Mouse (Mus musculus) embryonic stem cell, embryonic (primary cell): ENCODE measurements around the gene Chfr.

Experiments
- CTCF ChIA-PET, 4 experiments: fragments of 300-600 bp in 2 of 4; fragments of 350-600 bp in 2 of 4; sonication (Branson Sonifier 250); formaldehyde crosslinking; loops; one replicate each; lab custom pipeline; 2022; ENCODE audit warnings: inconsistent platforms in 2 of 4; lab: Charles Lee
- POLR2A ChIA-PET, 4 experiments: fragments of 300-600 bp in 2 of 4; fragments of 350-600 bp in 2 of 4; sonication (Branson Sonifier 250); formaldehyde crosslinking; loops; one replicate each; lab custom pipeline; 2022; ENCODE audit warnings: antibody characterized with exemption in 4 of 4, inconsistent platforms in 1 of 4; lab: Charles Lee

Gene Chfr

GRCm38 (mm10) chr5:110135293-110136086 lies at the start of gene Chfr:
Chfr (plus strand) TSS chr5:110135842.
- CTCF ChIA-PET = interaction anchor here in 3 of 4 experiments (0.6 to 0.8 kb wide), 4 partner anchors 77 to 468 kb away, joined by 3 to 4 read pairs (median 3); partner anchors contain the start of genes Pole (in 1 of the 3) and Pxmp2 (in 1 of the 3)
- POLR2A ChIA-PET = interaction anchor here in 3 of 4 experiments (0.6 to 4.0 kb wide), 40 partner anchors 8 to 587 kb away, joined by 3 to 16 read pairs (median 4); partner anchors contain the start of genes Gm35315 (in 2 of the 3), Pole (in 2 of the 3), Pxmp2 (in 2 of the 3) and Crlf2 (in 1 of the 3)

- ChIA-PET CTCF (interaction anchor here in 3 of 4 experiments (0.6 to 1.5 kb wide), 4 partner anchors 8 to 198 kb away, joined by 3 to 8 read pairs (median 3); partner anchors contain the start of genes Gm35315 (in 1 of the 3) and Plcxd1 (in 1 of the 3)), POLR2A (interaction anchor here in 3 of 4 experiments (0.6 to 5.7 kb wide), 30 partner anchors 8 to 530 kb away, joined by 3 to 54 read pairs (median 6); partner anchors contain the start of genes Gm35315 (in 3 of the 3), Plcxd1 (in 3 of the 3), Crlf2 (in 2 of the 3) and Zfp932 (in 2 of the 3))
Observed at GRCm38 (mm10) chr5:110086161-110086866, 49.3 kb upstream of the Chfr start.

DNA sequence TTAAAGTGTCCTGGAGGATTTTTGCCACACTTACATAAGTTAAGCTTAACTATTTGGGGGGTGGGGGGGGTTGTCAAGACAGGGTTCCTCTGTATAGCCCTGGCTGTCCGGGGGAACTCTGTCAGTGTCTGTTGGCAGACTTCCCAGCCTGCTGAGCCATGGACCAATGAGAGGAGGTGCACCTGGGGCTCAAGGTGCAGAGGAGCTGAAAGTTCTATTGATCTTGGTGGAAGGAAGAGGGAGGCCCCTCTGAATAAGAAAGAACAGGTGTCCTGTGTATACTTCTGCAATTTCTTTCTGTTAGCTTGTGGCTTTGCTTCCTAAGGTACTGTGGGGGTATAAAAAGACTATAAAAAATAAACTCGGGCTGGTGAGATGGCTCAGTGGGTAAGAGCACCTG lies 44.1 kb upstream of the Chfr start:
- POLR2A ChIA-PET = interaction anchor here in 3 of 4 experiments (0.7 to 5.5 kb wide), 6 partner anchors 8 to 194 kb away, joined by 3 to 52 read pairs (median 4); partner anchors contain the start of genes Gtpbp6 (in 1 of the 3), Pole (in 1 of the 3) and Pxmp2 (in 1 of the 3)
- CTCF ChIA-PET = no interaction called here

DNA sequence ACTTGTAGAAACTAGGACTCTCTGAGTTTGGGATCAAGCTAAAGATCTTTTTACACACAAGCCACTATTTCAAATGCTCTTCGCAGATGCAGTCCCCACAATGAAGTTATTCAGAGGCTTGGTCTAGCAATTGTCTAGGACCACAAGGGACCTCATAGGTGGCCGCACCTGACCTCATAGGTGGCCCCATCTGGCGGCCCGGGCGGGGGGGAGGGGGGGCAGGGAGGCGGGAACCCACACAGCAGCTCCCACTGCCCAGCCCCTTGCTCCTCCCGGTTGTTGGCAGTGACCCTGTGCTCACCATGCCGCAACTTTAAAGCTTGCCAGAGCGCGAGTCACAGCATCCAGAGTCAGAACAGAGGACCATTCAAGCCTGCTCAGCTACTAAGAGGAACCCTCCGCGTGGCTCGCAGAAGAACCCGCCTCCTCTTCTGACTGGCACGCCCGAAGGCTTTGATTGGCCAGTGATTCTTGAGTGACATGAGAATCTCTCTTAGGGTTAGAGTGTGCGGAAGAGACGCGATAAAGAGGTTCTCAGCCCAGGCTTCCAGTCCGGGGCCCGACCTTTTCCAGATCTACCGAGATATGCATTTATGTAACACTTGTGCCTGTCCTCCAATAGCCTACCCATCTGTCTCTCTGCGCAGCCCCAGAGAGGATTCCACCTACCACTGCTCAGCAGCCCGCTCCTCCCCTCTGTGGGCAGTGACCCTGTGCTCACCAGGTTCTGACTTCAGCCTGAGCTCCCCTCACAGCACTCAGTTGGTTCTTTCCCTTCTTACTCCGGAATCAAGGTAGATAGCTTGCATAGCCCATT lies 41.4 kb upstream of the Chfr start, which contains the start of gene Gm35315:
TSS of gene Gm35315 (minus strand) at position 391 of the 817 bp plus-strand sequence.
- ChIA-PET POLR2A (interaction anchor here in 3 of 4 experiments (0.5 to 5.5 kb wide), 52 partner anchors 8 to 927 kb away, joined by 3 to 52 read pairs (median 4); partner anchors contain the start of genes Ankle2 (in 2 of the 3), Chfr (in 2 of the 3), Gtpbp6 (in 2 of the 3) and Crlf2 (in 1 of the 3)), CTCF (interaction anchor here in 2 of 4 experiments (0.7 kb wide), 2 partner anchors 8 to 122 kb away, joined by 3 to 5 read pairs; no protein-coding TSS in a partner anchor)

DNA sequence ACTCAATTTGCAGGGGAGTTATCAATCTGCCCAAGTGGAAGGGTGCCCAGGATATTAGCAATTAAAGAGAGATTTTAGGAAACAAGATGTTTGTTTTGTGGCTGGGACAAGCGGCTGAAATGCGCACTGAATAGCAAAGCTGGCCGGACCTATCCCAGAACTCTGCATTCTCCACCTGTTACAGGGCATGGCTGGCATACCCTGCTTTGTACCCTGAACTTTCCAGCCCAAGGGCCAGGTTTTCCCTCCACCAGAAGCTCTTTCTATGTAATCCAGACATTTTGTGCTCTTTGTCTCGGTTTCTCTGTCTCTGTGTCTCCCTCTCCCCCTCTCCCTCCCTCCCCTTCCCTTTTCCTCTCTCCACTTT lies 40.8 kb upstream of the Chfr start:
- POLR2A ChIA-PET = interaction anchor here in 3 of 4 experiments (0.6 to 5.5 kb wide), 41 partner anchors 9 to 542 kb away, joined by 3 to 52 read pairs (median 5); partner anchors contain the start of genes Chfr (in 2 of the 3), Gtpbp6 (in 2 of the 3), Ankle2 (in 1 of the 3) and Crlf2 (in 1 of the 3)
- CTCF ChIA-PET = interaction anchor here in 1 of 4 experiments (0.7 kb wide), 1 partner anchor 8 kb away, joined by 3 read pairs; no protein-coding TSS in a partner anchor

DNA sequence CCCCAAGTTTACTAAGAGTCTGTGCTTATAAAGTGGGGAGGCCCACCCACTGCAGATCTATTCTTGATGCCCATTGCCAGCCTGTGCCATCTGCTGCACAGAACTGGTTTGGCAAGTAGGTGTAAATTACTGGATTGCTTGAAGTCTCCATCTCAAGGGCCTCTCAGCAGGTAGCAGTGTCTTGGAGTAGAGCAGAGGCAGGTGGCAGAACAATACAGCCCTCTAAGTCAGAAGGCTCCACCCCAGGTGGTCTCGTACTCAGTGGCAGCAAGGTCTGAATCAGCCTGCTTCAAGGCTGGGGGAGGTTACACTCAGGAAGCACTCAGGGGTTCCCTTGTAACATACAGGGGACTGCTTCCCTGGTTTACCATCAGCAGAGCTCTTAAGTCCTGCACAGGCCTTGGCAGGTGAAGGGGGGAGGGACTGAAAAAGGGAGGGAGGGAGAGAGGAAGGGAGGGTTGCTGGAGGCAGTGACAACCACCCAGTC lies 36.6 kb upstream of the Chfr start:
- ChIA-PET CTCF (interaction anchor here in 2 of 4 experiments (1.0 to 1.2 kb wide), 2 partner anchors 12 to 237 kb away, joined by 3 to 4 read pairs; no protein-coding TSS in a partner anchor), POLR2A (interaction anchor here in 3 of 4 experiments (0.6 to 6.5 kb wide), 23 partner anchors 8 to 540 kb away, joined by 3 to 54 read pairs (median 5); partner anchors contain the start of genes Gtpbp6 (in 2 of the 3), Chfr (in 1 of the 3), Crlf2 (in 1 of the 3) and Pxmp2 (in 1 of the 3))

- ChIA-PET POLR2A (interaction anchor here in 3 of 4 experiments (0.6 to 6.5 kb wide), 30 partner anchors 7 to 541 kb away, joined by 3 to 54 read pairs (median 4); partner anchors contain the start of genes Gtpbp6 (in 2 of the 3), Ankle2 (in 1 of the 3), Chfr (in 1 of the 3) and Crlf2 (in 1 of the 3)), CTCF (interaction anchor here in 2 of 4 experiments (0.6 to 1.2 kb wide), 3 partner anchors 8 to 236 kb away, joined by 3 to 4 read pairs (median 4); partner anchors contain the start of gene Gtpbp6 (in 1 of the 2))
Observed at GRCm38 (mm10) chr5:110099656-110100580, 35.7 kb upstream of the Chfr start, which contains the start of gene Plcxd1. Plcxd1 (plus strand) TSS chr5:110099969.

DNA sequence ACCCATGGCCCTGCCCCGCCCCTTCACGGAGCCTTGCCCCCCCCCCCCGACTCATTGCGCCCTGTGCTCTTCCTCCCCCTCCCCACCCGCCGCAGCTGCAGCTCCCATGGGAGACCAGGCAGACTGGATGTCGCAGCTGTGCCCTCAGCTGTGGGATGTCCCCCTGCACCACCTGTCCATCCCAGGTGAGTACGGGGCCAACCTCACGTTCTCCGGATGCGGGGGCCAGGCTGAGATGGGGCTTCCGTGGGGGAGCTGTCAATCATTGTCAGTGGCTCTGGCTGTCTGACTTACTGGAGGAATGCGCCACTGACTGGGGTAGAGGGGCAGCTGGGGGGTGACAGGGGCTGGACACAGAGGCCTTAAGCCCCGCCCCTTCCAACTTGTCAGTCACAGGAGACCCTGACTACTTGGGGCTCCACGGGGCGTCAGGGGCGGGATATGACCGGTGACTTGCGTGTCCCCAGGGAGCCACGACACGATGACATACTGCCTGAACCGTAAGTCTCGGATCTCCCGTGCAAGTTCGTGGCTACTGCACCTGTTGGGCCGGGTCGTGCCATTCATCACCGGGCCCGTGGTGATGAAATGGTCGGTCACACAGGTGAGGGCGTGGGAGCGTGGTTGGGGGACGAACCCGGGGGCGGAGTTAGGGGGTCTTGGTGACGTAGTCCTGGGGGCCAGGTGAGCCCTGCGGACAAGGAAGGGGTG lies 34.6 kb upstream of the Chfr start:
- ChIA-PET POLR2A (interaction anchor here in 3 of 4 experiments (0.6 to 6.5 kb wide), 13 partner anchors 10 to 281 kb away, joined by 3 to 54 read pairs (median 3); partner anchors contain the start of genes Ankle2 (in 1 of the 3) and Chfr (in 1 of the 3)), CTCF (interaction anchor here in 1 of 4 experiments (0.6 kb wide), 1 partner anchor 19 kb away, joined by 3 read pairs; no protein-coding TSS in a partner anchor)

DNA sequence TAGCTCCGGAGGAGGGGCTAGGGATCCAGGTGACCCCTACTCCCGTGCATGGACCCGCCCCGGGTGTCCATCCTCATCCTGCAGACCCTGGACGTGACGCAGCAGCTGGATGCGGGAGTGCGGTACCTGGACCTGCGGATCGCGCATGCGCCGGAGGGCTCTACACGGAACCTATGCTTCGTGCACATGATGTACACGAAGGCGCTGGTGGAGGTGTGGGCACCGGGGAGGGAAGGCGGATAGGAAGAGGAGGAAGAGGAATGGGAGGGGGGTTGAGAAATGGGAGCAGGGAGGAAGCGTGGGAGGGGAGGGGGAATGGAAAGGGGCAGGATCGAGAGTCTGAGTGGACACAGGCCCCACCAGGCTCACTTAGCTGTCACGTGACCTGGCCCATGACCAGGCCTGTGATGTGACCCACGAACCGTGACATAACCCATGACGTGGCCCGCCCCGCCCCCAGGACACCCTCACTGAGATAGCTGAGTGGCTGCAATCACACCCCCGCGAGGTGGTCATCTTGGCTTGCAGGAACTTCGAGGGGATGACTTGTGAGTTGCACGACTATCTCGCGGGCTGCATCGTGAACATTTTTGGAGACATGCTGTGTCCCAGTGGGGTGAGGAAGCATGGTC lies 33.8 kb upstream of the Chfr start:
- ChIA-PET CTCF (no interaction called here), POLR2A (interaction anchor here in 2 of 4 experiments (0.6 to 6.5 kb wide), 7 partner anchors 15 to 544 kb away, joined by 3 to 54 read pairs (median 4); partner anchors contain the start of gene Crlf2 (in 1 of the 2))

- ChIA-PET CTCF (no interaction called here), POLR2A (interaction anchor here in 2 of 4 experiments (0.8 to 6.5 kb wide), 3 partner anchors 15 to 544 kb away, joined by 3 to 54 read pairs (median 15); partner anchors contain the start of gene Crlf2 (in 1 of the 2))
Observed at GRCm38 (mm10) chr5:110102429-110102828, 33.2 kb upstream of the Chfr start.

GRCm38 (mm10) chr5:110102853-110103625 lies 32.6 kb upstream of the Chfr start:
- ChIA-PET CTCF (no interaction called here), POLR2A (interaction anchor here in 2 of 4 experiments (0.8 to 3.3 kb wide), 6 partner anchors 7 to 183 kb away, joined by 3 to 36 read pairs (median 12); partner anchors contain the start of genes Gm35315 (in 2 of the 2), Pole (in 1 of the 2) and Pxmp2 (in 1 of the 2))

- POLR2A ChIA-PET = interaction anchor here in 3 of 4 experiments (0.6 to 2.8 kb wide), 21 partner anchors 8 to 1479 kb away, joined by 3 to 36 read pairs (median 4); partner anchors contain the start of genes Gm35315 (in 2 of the 3), Pole (in 2 of the 3), Pxmp2 (in 2 of the 3) and Chfr (in 1 of the 3)
- CTCF ChIA-PET = no interaction called here
Observed at GRCm38 (mm10) chr5:110103901-110104615, 31.6 kb upstream of the Chfr start.
